Mouse (Mus musculus): ENCODE results near the gene Treh.

The Treh gene

GRCm38 (mm10) chr9:44678288-44678871 is 5.3 kb downstream of the Treh start:
- no peak for DNase-seq (ENCODE audit: low spot score)

- DNase-seq (ENCODE audit: low spot score), result no peak
Observed at GRCm38 (mm10) chr9:44679565-44679964, 6.5 kb downstream of the Treh start.

GRCm38 (mm10) chr9:44683046-44683445 is 10.0 kb downstream of the Treh start:
- no peak for DNase-seq (ENCODE audit: low spot score)

GRCm38 (mm10) chr9:44685346-44686330 is 12.6 kb downstream of the Treh start:
- peak; percentile 49 for DNase-seq (ENCODE audit: low spot score)

GRCm38 (mm10) chr9:44686638-44687037 is 13.6 kb downstream of the Treh start:
- no peak for DNase-seq (ENCODE audit: low spot score)

GRCm38 (mm10) chr9:44688013-44688412 is 15.0 kb downstream of the Treh start:
- DNase-seq (ENCODE audit: low spot score), result no peak

GRCm38 (mm10) chr9:44690641-44691040 is 17.6 kb downstream of the Treh start:
- DNase-seq (ENCODE audit: low spot score), result peak; percentile 29

GRCm38 (mm10) chr9:44691671-44692520 is 18.9 kb downstream of the Treh start:
- DNase-seq (ENCODE audit: low spot score), result no peak

GRCm38 (mm10) chr9:44693071-44693470 is 20.0 kb downstream of the Treh start:
- DNase-seq (ENCODE audit: low spot score), result no peak

- no peak for DNase-seq (ENCODE audit: low spot score)
Observed at GRCm38 (mm10) chr9:44697866-44698265, 24.8 kb downstream of the Treh start.

- no peak for DNase-seq (ENCODE audit: low spot score)
Observed at GRCm38 (mm10) chr9:44699196-44699595, 26.2 kb downstream of the Treh start.

- DNase-seq (ENCODE audit: low spot score), result no peak
Observed at GRCm38 (mm10) chr9:44699730-44700129, 26.7 kb downstream of the Treh start.

- no peak for DNase-seq (ENCODE audit: low spot score)
Observed at GRCm38 (mm10) chr9:44707749-44708428, 34.9 kb downstream of the Treh start.

GRCm38 (mm10) chr9:44708429-44708765 is 35.4 kb downstream of the Treh start:
- DNase-seq (ENCODE audit: low spot score), result no peak

GRCm38 (mm10) chr9:44708925-44709324 is 35.9 kb downstream of the Treh start:
- no peak for DNase-seq (ENCODE audit: low spot score)

GRCm38 (mm10) chr9:44709600-44709999 is 36.6 kb downstream of the Treh start:
- DNase-seq (ENCODE audit: low spot score), result no peak

- DNase-seq (ENCODE audit: low spot score), result no peak
Observed at GRCm38 (mm10) chr9:44710213-44710612, 37.2 kb downstream of the Treh start.

- DNase-seq (ENCODE audit: low spot score), result no peak
Observed at GRCm38 (mm10) chr9:44711602-44712001, 38.6 kb downstream of the Treh start.

GRCm38 (mm10) chr9:44713080-44713479 is 40.0 kb downstream of the Treh start:
- DNase-seq (ENCODE audit: low spot score), result no peak

GRCm38 (mm10) chr9:44713574-44713973 is 40.5 kb downstream of the Treh start:
- no peak for DNase-seq (ENCODE audit: low spot score)

- DNase-seq (ENCODE audit: low spot score), result no peak
Observed at GRCm38 (mm10) chr9:44715109-44715508, 42.1 kb downstream of the Treh start.

Data from c-Kit-positive CD71-positive TER-119-positive erythroid progenitor cells, embryonic 14.5 days (primary cell).